Comparison of ENCODE assay signal across 8 mouse cellular contexts in the genomic region with DNA sequence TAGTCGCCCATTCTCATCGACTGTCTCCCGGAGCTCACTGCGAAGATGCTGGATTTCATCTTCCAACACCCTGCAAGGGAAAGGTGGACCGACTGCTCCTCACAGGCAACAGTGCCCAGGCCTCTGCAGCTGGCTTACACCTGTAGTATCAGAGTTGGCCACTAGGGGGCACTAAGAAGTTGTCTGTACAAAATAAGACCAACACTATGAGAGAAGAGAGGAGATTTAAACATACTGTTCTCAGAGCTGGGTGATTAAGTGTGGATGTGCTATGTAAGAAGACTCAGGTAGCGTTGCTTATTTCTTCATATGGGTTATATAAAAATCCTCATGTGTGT. TPM values are rescaled to one million over a fixed set of nuclear protein-coding genes. Genes with fewer than 3 reads are reported as not detected.
DNase-seq lines count a peak whose midpoint lies in the region; ATAC-seq and TF ChIP-seq lines count a peak whose summit lies in the region.

No protein-coding gene starts in this region.

- H3K9ac ChIP-seq in liver, embryonic 14.5 days (replicated peaks), result no peak overlapping the region
- no peak overlapping the region for H3K9ac ChIP-seq in neural tube, embryonic 15.5 days (replicated peaks)

- H3K4me3 ChIP-seq in liver, embryonic 14.5 days (ENCODE audit: insufficient read depth in 1 of 2, low read depth in 2 of 2, low read length in 2 of 2), result no peak overlapping the region
- H3K4me3 ChIP-seq in neural tube, embryonic 15.5 days (replicated peaks), result no peak overlapping the region

- H3K36me3 ChIP-seq in liver, embryonic 14.5 days (replicated peaks; ENCODE audit: control insufficient read depth, insufficient read depth, low read depth), result no peaks in the 10 kb centered on the region
- no peaks in the 10 kb centered on the region for H3K36me3 ChIP-seq in neural tube, embryonic 15.5 days

- no peaks in the 10 kb centered on the region for H3K4me1 ChIP-seq in liver, embryonic 14.5 days (replicated peaks; ENCODE audit: control insufficient read depth in 2 of 2, insufficient read depth in 2 of 2, low read length in 1 of 2)
- no peaks in the 10 kb centered on the region for H3K4me1 ChIP-seq in neural tube, embryonic 15.5 days

- intact Hi-C loops in gastrocnemius, postnatal 36 days (cut with DNase I), result no loop called here

- H3K27ac ChIP-seq in liver, embryonic 14.5 days, result no peak overlapping the region
- no peak overlapping the region for H3K27ac ChIP-seq in neural tube, embryonic 15.5 days (replicated peaks)

- no peak for TF ChIP-seq EP300 in liver, embryonic 14.5 days (IDR thresholded peaks at IDR 0.05; ENCODE audit: low read depth)

- WGBS in liver, embryonic 14.5 days (ENCODE audit: insufficient replicate concordance), result 26% methylated on average over 6 of the region's 6 CpGs
- 36% methylated on average over 6 of the region's 6 CpGs for WGBS in neural tube, embryonic 15.5 days

- peak; percentile 88 for TF ChIP-seq CTCF in liver, embryonic 14.5 days (IDR thresholded peaks at IDR 0.05; ENCODE audit: low read depth)

- ATAC-seq in liver, embryonic 14.5 days (ENCODE audit: insufficient read depth), result no peak
- peak; percentile 81 for ATAC-seq in neural tube, embryonic 15.5 days (ENCODE audit: low FRiP score)

- no peaks in the 10 kb centered on the region for H3K9me3 ChIP-seq in liver, embryonic 14.5 days (ENCODE audit: control insufficient read depth, low read length)
- H3K9me3 ChIP-seq in neural tube, embryonic 15.5 days (replicated peaks), result no peaks in the 10 kb centered on the region

- H3K27me3 ChIP-seq in liver, embryonic 14.5 days (ENCODE audit: control insufficient read depth, insufficient read depth, low read length), result no peaks in the 10 kb centered on the region
- no peaks in the 10 kb centered on the region for H3K27me3 ChIP-seq in neural tube, embryonic 15.5 days (replicated peaks)

- H3K4me2 ChIP-seq in liver, embryonic 14.5 days (ENCODE audit: low read depth), result no peak overlapping the region
- no peak overlapping the region for H3K4me2 ChIP-seq in neural tube, embryonic 15.5 days

- peak; percentile 77 for DNase-seq in 416B (ENCODE audit: low read depth)
- peak; percentile 78 for DNase-seq in R1 (ENCODE audit: low read depth, low spot score)
- peak; percentile 81 to 89 for DNase-seq in cerebellum, postnatal 36 days
- DNase-seq in gastrocnemius, postnatal 36 days, result peak; percentile 52 to 72
- peak; percentile 80 for DNase-seq in kidney, postnatal 14 days
- peak; percentile 33 to 46 (median 38) for DNase-seq in liver, embryonic 14.5 days (ENCODE audit: low read depth in 3 of 3, low spot score in 3 of 3)
- peak; percentile 26 to 30 for DNase-seq in thymus, adult 18-20 months

RNA-seq across cellular contexts. Expression of a gene that starts 8.3 kb away (rescaled TPM):
- under 1 TPM in 1 of 2 experiments, not detected in 1; 0.17 TPM for total RNA-seq in gastrocnemius, postnatal 36 days (2021)
- polyA plus RNA-seq in liver, embryonic 14.5 days (2012; rRNA removed), result not detected in 2 replicates
- polyA plus RNA-seq in liver, embryonic 14.5 days (2014; fragmentation: Nextera tagmentation; extraction: Ambion mirVana), result not detected in 2 replicates
- polyA plus RNA-seq in neural tube, embryonic 15.5 days (2015; fragmentation: Nextera tagmentation; extraction: Ambion mirVana), result 2.1 and 4.0 TPM in 2 replicates

RNA-seq across cellular contexts. Expression of a gene that starts 27.2 kb away (rescaled TPM):
- 10 to 100 TPM; 96.5 to 97.5 TPM for total RNA-seq in gastrocnemius, postnatal 36 days (2021)
- 12.9 and 20.8 TPM in 2 replicates for polyA plus RNA-seq in liver, embryonic 14.5 days (2012; rRNA removed)
- polyA plus RNA-seq in liver, embryonic 14.5 days (2014; fragmentation: Nextera tagmentation; extraction: Ambion mirVana), result 97.4 and 119 TPM in 2 replicates
- 149 and 169 TPM in 2 replicates for polyA plus RNA-seq in neural tube, embryonic 15.5 days (2015; fragmentation: Nextera tagmentation; extraction: Ambion mirVana)

RNA-seq across cellular contexts. Expression of a gene that starts 38.6 kb away (rescaled TPM):
- 100 to 1,000 TPM; 157 to 170 TPM for total RNA-seq in gastrocnemius, postnatal 36 days (2021)
- 0.05 TPM in 1 of 2 replicates, not detected in the other for polyA plus RNA-seq in liver, embryonic 14.5 days (2012; rRNA removed)
- not detected in 2 replicates for polyA plus RNA-seq in liver, embryonic 14.5 days (2014; fragmentation: Nextera tagmentation; extraction: Ambion mirVana)
- 0.38 and 0.64 TPM in 2 replicates for polyA plus RNA-seq in neural tube, embryonic 15.5 days (2015; fragmentation: Nextera tagmentation; extraction: Ambion mirVana)

RNA-seq across cellular contexts. Expression of a gene that starts 53.5 kb away (rescaled TPM):
- total RNA-seq in gastrocnemius, postnatal 36 days (2021), result 100 to 1,000 TPM; 113 to 117 TPM
- polyA plus RNA-seq in liver, embryonic 14.5 days (2012; rRNA removed), result 0.04 TPM in 1 of 2 replicates, not detected in the other
- 0.05 TPM in 1 of 2 replicates, not detected in the other for polyA plus RNA-seq in liver, embryonic 14.5 days (2014; fragmentation: Nextera tagmentation; extraction: Ambion mirVana)
- 2.7 and 3.6 TPM in 2 replicates for polyA plus RNA-seq in neural tube, embryonic 15.5 days (2015; fragmentation: Nextera tagmentation; extraction: Ambion mirVana)

Comparison
In these comparisons a context has a peak if more than half of its experiments do, and no peak if none do; other contexts are left out.
1. DNase-seq: peak in every context shown above with its lines; median percentile 85 in cerebellum, postnatal 36 days; 80 in kidney, postnatal 14 days; 78 in R1; 77 in 416B; 62 in gastrocnemius, postnatal 36 days; 38 in liver, embryonic 14.5 days; 28 in thymus, adult 18-20 months.